Mouse (Mus musculus) erythroblast, adult 5-6 weeks (primary cell): ENCODE data around the gene Arhgap10. TPM values are rescaled to one million over a fixed set of nuclear protein-coding genes. Genes with fewer than 3 reads are reported as not detected.

Experiments used
- ATAC-seq: replicated peaks from 2 replicates; pipeline ENCODE4 v1.8.0; 2016; ENCODE audit warnings: moderate number of reproducible peaks, mild to moderate bottlenecking, moderate TSS enrichment, inconsistent platforms; ENCODE audit not compliant: poor library complexity, low FRiP score, severe bottlenecking
- total RNA-seq, 2 experiments: library from RNA; stranded (forward) in 1 of 2; stranded (reverse) in 1 of 2; fragments of 150-400 nt in 1 of 2; fragments of 200-764, 138-1000 nt in 1 of 2; gene quantifications; 2 replicates each; pipeline versions ENCODE4 v1.2.3 to v1.2.4; 2015 to 2017; ENCODE audit warnings: low replicate concordance in 2 of 2

Gene Arhgap10
- total RNA-seq, 2 experiments from 2014 or later, result 2.1 to 3.2 TPM

GRCm38 (mm10) chr8:77419731-77420130 lies 98.0 kb downstream of the Arhgap10 start:
- ATAC-seq, result peak; percentile 72; the same call in 1 of the 2 replicates

- ATAC-seq, result no peak
Measured at GRCm38 (mm10) chr8:77416738-77417137, 101.0 kb downstream of the Arhgap10 start.

GRCm38 (mm10) chr8:77416034-77416433 lies 101.7 kb downstream of the Arhgap10 start:
- no peak for ATAC-seq

- no peak for ATAC-seq
Measured at GRCm38 (mm10) chr8:77411262-77411661, 106.5 kb downstream of the Arhgap10 start.

- no peak for ATAC-seq
Measured at GRCm38 (mm10) chr8:77410394-77410793, 107.4 kb downstream of the Arhgap10 start.

- ATAC-seq, result no peak
Measured at GRCm38 (mm10) chr8:77408527-77409215, 109.1 kb downstream of the Arhgap10 start.

GRCm38 (mm10) chr8:77406846-77407245 lies 110.9 kb downstream of the Arhgap10 start:
- no peak for ATAC-seq

GRCm38 (mm10) chr8:77406444-77406843 lies 111.3 kb downstream of the Arhgap10 start:
- no peak for ATAC-seq

- ATAC-seq, result no peak
Measured at GRCm38 (mm10) chr8:77404017-77404416, 113.7 kb downstream of the Arhgap10 start.

- ATAC-seq, result no peak
Measured at GRCm38 (mm10) chr8:77401934-77402333, 115.8 kb downstream of the Arhgap10 start.

GRCm38 (mm10) chr8:77401140-77401539 lies 116.6 kb downstream of the Arhgap10 start:
- no peak for ATAC-seq

- no peak for ATAC-seq
Measured at GRCm38 (mm10) chr8:77384080-77384479, 133.7 kb downstream of the Arhgap10 start.

- ATAC-seq, result no peak
Measured at GRCm38 (mm10) chr8:77383671-77384070, 134.1 kb downstream of the Arhgap10 start.

GRCm38 (mm10) chr8:77380844-77381243 lies 136.9 kb downstream of the Arhgap10 start:
- ATAC-seq, result no peak

GRCm38 (mm10) chr8:77379300-77379699 lies 138.5 kb downstream of the Arhgap10 start:
- ATAC-seq, result no peak

- ATAC-seq, result no peak
Measured at GRCm38 (mm10) chr8:77376451-77376853, 141.3 kb downstream of the Arhgap10 start.

GRCm38 (mm10) chr8:77375999-77376398 lies 141.8 kb downstream of the Arhgap10 start:
- no peak for ATAC-seq

GRCm38 (mm10) chr8:77371006-77371405 lies 146.7 kb downstream of the Arhgap10 start:
- ATAC-seq, result no peak

- no peak for ATAC-seq
Measured at GRCm38 (mm10) chr8:77370308-77370707, 147.4 kb downstream of the Arhgap10 start.

GRCm38 (mm10) chr8:77369671-77370070 lies 148.1 kb downstream of the Arhgap10 start:
- no peak for ATAC-seq

- ATAC-seq, result no peak
Measured at GRCm38 (mm10) chr8:77367091-77367490, 150.7 kb downstream of the Arhgap10 start.

GRCm38 (mm10) chr8:77366446-77366845 lies 151.3 kb downstream of the Arhgap10 start:
- no peak for ATAC-seq
